Mouse (Mus musculus) megakaryocyte, embryonic 14.5 days (primary cell): ENCODE measurements around the gene Fam161b. TPM values are rescaled to one million over a fixed set of nuclear protein-coding genes. Genes with fewer than 3 reads are reported as not detected.

ENCODE experiments used
- H3K27me3 ChIP-seq: replicated peaks from 2 replicates; pipeline ENCODE3; 2012; ENCODE audit warnings: inconsistent platforms
- H3K36me3 ChIP-seq: replicated peaks from 2 replicates; pipeline ENCODE3; 2012; ENCODE audit warnings: low read length, inconsistent platforms, mixed read lengths
- H3K4me1 ChIP-seq: 2 replicates; pipeline ENCODE4 v1.6.1; 2012; ENCODE audit warnings: inconsistent platforms
- H3K4me3 ChIP-seq: replicated peaks from 2 replicates; pipeline ENCODE3; 2012; ENCODE audit warnings: moderate library complexity, mild to moderate bottlenecking, inconsistent platforms
- H3K9me3 ChIP-seq: 2 replicates; pipeline ENCODE4 v1.6.1; 2012; ENCODE audit warnings: inconsistent platforms
- FLI1 ChIP-seq: IDR thresholded peaks from 2 replicates; pipeline ENCODE4 v1.6.1; 2012; ENCODE audit warnings: low read length, inconsistent platforms, mixed read lengths
- GATA1 ChIP-seq: IDR thresholded peaks from 3 replicates; pipeline ENCODE4 v1.6.1; 2012; ENCODE audit warnings: mixed read lengths, low read length, inconsistent platforms, borderline replicate concordance
- polyA plus RNA-seq: library from polyadenylated mRNA; stranded (reverse); fragments of >175 nt; gene quantifications from 2 replicates; pipeline ENCODE4 v1.2.3, GENCODE M21; 2012; ENCODE audit warnings: low replicate concordance; ENCODE audit not compliant: insufficient read depth

The Fam161b gene
- polyA plus RNA-seq: 0.09 TPM in 1 of 2 replicates, not detected in the other

GRCm38 (mm10) chr12:84361555-84362489 is at the start of gene Fam161b, which contains the start of gene Coq6:
Gene Fam161b, minus strand, starts transcription at chr12:84361833.
Gene Coq6, plus strand, starts transcription at chr12:84361657.
- no peaks in the 10 kb centered on the region for H3K9me3 ChIP-seq
- peaks cover 10% of the 10 kb centered on the region for H3K36me3 ChIP-seq
- TF ChIP-seq GATA1 (no peak), FLI1 (no peak)
- peaks cover 57% of the 10 kb centered on the region for H3K4me1 ChIP-seq
- no peaks in the 10 kb centered on the region for H3K27me3 ChIP-seq
- H3K4me3 ChIP-seq: peak within 1 kb of the TSS; percentile 98

GRCm38 (mm10) chr12:84408819-84409507 is 47.3 kb upstream of the Fam161b start, which contains the start of the genes Entpd5 and Bbof1:
Gene Entpd5, minus strand, starts transcription at chr12:84409029.
Gene Bbof1, plus strand, starts transcription at chr12:84409071.
- Histone ChIP-seq H3K36me3 (no peaks in the 10 kb centered on the region), H3K9me3 (no peaks in the 10 kb centered on the region; the same call in 1 of the 2 replicates), H3K27me3 (no peaks in the 10 kb centered on the region), H3K4me1 (peaks cover 14% of the 10 kb centered on the region), H3K4me3 (peak within 1 kb of the TSS; percentile 97)
- TF ChIP-seq FLI1: no peak
- TF ChIP-seq GATA1: no peak

- no peaks in the 10 kb centered on the region; the same call in 1 of the 2 replicates for H3K9me3 ChIP-seq
- peaks cover 14% of the 10 kb centered on the region for H3K4me1 ChIP-seq
- TF ChIP-seq FLI1 (no peak), GATA1 (no peak)
These were observed 46.5 kb upstream of the Fam161b start for GRCm38 (mm10) chr12:84407874-84408818.

GRCm38 (mm10) chr12:84407259-84407658 is 45.6 kb upstream of the Fam161b start:
- TF ChIP-seq GATA1 (no peak), FLI1 (no peak)
- H3K36me3 ChIP-seq: no peaks in the 10 kb centered on the region
- peaks cover 14% of the 10 kb centered on the region for H3K4me1 ChIP-seq
- no peak overlapping the region for H3K4me3 ChIP-seq
- H3K27me3 ChIP-seq: no peaks in the 10 kb centered on the region
- no peaks in the 10 kb centered on the region; the same call in 1 of the 2 replicates for H3K9me3 ChIP-seq

More at GRCm38 (mm10) chr12:84407874-84408818, 46.5 kb upstream of the Fam161b start:
- Histone ChIP-seq H3K36me3 (no peaks in the 10 kb centered on the region), H3K4me3 (peak overlapping the region; percentile 97), H3K27me3 (no peaks in the 10 kb centered on the region)

- H3K9me3 ChIP-seq: no peaks in the 10 kb centered on the region; the same call in 1 of the 2 replicates
- TF ChIP-seq GATA1: no peak
- TF ChIP-seq FLI1: no peak
- H3K27me3 ChIP-seq: no peaks in the 10 kb centered on the region
- peaks cover 25% of the 10 kb centered on the region for H3K4me1 ChIP-seq
- H3K4me3 ChIP-seq: no peak overlapping the region
- H3K36me3 ChIP-seq: no peaks in the 10 kb centered on the region
These were observed 42.9 kb upstream of the Fam161b start for GRCm38 (mm10) chr12:84404541-84404940.

- no peaks in the 10 kb centered on the region for H3K36me3 ChIP-seq
- TF ChIP-seq FLI1: no peak
- no peak for TF ChIP-seq GATA1
- H3K27me3 ChIP-seq: no peaks in the 10 kb centered on the region
These were observed 41.3 kb upstream of the Fam161b start for GRCm38 (mm10) chr12:84402923-84403322.

GRCm38 (mm10) chr12:84400653-84401052 is 39.0 kb upstream of the Fam161b start:
- H3K4me3 ChIP-seq: no peak overlapping the region
- H3K9me3 ChIP-seq: no peaks in the 10 kb centered on the region; the same call in 1 of the 2 replicates
- no peaks in the 10 kb centered on the region for H3K27me3 ChIP-seq
- H3K4me1 ChIP-seq: peaks cover 17% of the 10 kb centered on the region
- no peak for TF ChIP-seq FLI1
- TF ChIP-seq GATA1: no peak
- H3K36me3 ChIP-seq: no peaks in the 10 kb centered on the region

More at GRCm38 (mm10) chr12:84402923-84403322, 41.3 kb upstream of the Fam161b start:
- peaks cover 21% of the 10 kb centered on the region for H3K4me1 ChIP-seq
- no peak overlapping the region for H3K4me3 ChIP-seq
- H3K9me3 ChIP-seq: no peaks in the 10 kb centered on the region; the same call in 1 of the 2 replicates

GRCm38 (mm10) chr12:84400068-84400467 is 38.4 kb upstream of the Fam161b start:
- Histone ChIP-seq H3K36me3 (no peaks in the 10 kb centered on the region), H3K27me3 (no peaks in the 10 kb centered on the region), H3K4me3 (peak overlapping the region; percentile 28), H3K4me1 (peaks cover 17% of the 10 kb centered on the region), H3K9me3 (no peaks in the 10 kb centered on the region)
- TF ChIP-seq GATA1 (no peak), FLI1 (no peak)
